Mouse (Mus musculus): ENCODE measurements at regions not wholly inside any gene's neighbourhood (a gene's known extent, or its start where the extent isn't known, plus 50 kb on each side); places are given as distances from the start of the nearest gene placed in this dataset.
"Not testable (repeated sequence)": the region's sequence is repeated elsewhere in the genome, so short reads cannot be mapped to it uniquely, and the experiment has no call there.

DNA sequence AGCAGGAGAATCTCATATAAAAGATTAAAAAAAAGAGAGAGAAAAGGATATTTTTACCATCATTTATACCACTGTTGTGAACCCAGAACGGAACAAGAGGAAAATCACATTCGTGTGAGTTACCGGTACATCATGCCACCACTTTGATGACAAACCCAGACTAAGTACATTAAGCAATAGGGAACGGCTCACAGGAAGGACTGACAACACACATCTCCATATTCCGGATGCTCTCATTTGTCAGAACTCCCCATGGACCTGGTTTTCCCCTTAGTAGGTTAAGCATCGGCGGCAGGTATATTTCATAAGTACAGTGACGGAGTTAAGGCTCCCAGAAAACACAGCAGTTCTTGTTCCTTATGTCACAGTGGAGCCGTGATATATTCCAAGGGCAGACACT is 170.8 kb upstream of the Mon1b start:
- ATAC-seq (replicated peaks; ENCODE audit: low FRiP score, low TSS enrichment, poor library complexity, severe bottlenecking) = no peak

DNA sequence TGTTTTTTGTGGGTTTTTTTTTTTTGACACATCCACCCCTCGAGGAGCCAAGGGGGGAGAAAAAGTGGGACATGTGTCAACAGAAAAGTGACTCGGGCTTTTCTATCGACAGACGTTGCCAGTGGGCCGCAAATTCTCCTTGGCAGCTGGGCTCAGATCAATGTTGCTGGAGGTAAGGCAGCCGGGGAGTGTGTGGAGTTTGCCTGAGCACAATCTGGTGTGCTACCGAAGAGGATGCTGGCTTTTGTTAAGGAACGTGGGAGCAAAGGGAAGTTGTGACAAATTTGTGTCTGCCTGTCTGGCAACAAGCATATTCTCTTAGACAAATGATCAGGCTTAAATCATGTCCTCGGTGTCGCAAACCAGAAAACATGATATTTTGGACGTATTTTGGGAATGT is 170.2 kb upstream of the Mon1b start:
- ATAC-seq (replicated peaks; ENCODE audit: low FRiP score, low TSS enrichment, poor library complexity, severe bottlenecking) = no peak

DNA sequence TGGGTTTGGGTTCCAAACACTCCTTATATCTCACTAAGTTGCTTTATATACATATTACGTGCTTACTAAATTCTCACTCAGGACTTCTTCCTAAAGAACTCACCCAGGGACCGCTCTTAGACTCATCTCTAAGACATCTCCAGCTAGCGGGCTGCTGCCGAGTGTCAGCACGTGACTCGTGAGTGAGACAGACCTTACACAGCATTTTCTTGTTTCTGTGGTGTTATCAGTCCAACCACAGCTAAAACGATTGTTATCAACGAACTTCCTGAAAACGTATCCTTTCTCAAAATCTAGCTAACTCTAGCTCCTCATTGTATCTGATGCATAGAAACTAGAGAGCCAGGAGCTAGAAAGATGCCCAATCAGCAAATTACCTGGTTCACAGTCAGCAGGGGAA is 168.7 kb upstream of the Mon1b start:
- ATAC-seq (replicated peaks; ENCODE audit: low FRiP score, low TSS enrichment, poor library complexity, severe bottlenecking) = no peak

DNA sequence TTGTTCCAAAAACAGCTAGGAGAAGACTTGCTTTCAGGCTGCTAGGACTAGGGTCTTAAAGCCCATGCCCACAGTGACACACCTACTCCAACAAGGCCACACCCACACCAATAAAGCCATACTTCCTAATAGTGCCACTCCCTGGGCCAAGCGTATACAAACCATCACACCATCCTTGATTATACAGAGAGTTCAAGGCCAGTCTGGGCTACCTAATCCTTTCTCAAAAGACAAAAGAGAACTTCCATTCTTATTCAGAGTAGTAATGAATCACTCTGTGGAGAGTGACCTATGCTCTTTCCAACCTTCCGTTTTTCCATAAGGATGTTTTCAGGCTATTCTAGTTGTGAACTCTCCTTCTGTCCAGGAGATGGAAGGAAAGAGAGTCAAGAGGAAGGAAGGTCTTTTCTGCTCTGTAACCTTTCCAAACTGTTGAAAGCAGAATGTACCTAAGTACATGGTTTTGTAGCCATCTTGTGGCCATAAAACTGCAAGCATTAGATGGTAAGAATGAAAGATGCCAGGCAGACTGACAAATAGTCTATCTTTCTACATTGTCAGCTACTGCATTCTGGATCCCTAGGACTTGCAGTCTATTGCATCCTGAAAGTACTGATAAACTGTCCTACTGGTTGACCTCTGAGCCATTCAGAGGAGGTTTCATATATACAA is 145.8 kb upstream of the Mon1b start:
- ATAC-seq (replicated peaks; ENCODE audit: low FRiP score, low TSS enrichment, poor library complexity, severe bottlenecking) = no peak

- ATAC-seq (replicated peaks; ENCODE audit: low FRiP score, low TSS enrichment, poor library complexity, severe bottlenecking) = no peak
Observed at GRCm38 (mm10) chr8:113490891-113491290, 144.5 kb upstream of the Mon1b start.

GRCm38 (mm10) chr8:113496896-113497295 is 138.5 kb upstream of the Mon1b start:
- no peak for ATAC-seq (replicated peaks; ENCODE audit: low FRiP score, low TSS enrichment, poor library complexity, severe bottlenecking)

DNA sequence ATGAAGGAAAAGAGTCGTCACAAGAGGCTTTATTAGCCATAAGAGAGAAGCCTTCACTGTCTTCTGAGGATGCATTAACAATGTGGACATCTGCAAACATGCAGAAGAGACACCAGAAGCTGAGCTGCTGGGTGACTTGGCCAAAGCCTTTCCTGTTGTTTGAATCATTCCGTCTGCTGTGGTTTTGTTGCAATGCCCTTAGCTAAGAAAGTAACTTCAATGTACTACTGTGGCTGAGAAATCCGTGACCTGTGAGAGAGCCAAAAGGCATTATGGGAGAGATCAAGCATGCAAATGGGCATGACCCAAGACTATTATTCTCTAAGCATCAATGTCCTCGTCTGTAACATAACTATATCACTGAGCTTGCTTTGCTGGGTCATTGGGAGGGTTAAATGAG is 132.7 kb upstream of the Mon1b start:
- no peak for ATAC-seq (replicated peaks; ENCODE audit: low FRiP score, low TSS enrichment, poor library complexity, severe bottlenecking)

- ATAC-seq (replicated peaks; ENCODE audit: low FRiP score, low TSS enrichment, poor library complexity, severe bottlenecking) = no peak
Observed at GRCm38 (mm10) chr8:113512856-113513255, 122.5 kb upstream of the Mon1b start.

DNA sequence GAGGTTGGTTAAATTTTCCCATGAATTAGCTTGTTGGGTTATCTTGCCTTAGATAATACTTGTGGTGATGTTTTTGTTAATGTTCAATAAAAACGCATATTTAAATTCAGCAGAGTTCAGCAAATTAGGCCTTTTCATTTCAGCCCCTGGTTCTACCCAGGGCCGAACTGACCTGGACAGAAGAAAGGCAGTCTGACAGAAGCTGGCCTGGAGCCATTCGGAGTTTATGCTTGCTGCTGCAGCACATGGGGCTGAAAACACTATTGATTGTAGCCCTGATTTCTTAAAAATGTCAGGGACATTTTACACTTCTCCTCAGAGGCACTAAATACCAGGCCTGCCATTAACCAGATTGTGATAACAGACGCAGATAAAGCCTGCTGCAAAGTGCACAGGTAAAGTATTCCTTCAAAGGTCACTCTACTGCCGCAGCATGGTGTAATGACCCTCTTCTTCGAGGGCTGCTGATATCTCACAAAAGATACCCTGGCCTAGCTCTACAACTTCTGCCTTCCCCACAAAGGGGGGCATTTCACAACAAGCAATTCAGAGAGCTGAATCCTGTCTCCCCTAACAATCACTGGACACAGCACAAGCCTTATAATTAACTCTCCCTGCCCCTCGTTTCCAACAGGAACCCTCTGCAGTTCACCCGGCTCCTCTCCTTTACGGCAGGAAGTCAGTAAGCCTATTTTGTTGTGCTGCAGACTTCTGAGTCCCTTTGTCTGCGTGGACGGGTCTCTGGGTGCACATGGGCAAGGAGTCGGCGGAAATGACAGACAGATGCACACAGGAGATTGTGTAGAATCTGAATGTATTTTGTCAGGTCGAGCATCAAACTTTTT is 121.3 kb upstream of the Mon1b start:
- no peak for ATAC-seq (replicated peaks; ENCODE audit: low FRiP score, low TSS enrichment, poor library complexity, severe bottlenecking)

DNA sequence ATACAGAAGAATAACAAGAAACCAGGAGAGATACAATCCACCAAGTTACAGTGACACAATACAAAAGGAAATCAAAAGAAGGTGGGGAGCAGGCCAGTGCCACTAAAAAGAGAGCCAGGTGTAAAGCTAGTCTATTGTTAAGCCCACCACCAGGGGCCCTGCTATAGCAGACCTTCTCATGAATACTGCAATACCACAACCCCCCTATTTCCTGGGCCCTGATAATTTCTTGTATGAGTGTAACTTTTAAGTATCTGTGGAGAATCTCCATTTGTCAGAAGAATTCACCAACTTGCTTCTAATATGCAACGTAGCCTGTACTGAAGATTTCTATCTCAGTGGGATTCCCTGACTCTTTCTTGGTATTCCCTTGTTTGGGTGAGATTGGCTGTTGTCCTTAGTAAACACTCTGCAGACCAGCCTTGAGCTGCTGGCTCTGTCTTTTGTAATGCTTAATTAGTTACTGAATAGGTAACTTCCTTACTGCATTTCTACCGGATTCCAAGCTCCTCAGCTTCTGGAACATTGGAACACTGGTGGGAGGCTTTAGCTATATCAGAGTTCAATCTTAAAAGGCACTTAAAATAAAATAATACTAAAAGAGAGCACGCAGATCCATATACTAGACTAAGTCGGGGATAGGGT is 120.5 kb upstream of the Mon1b start:
- ATAC-seq (replicated peaks; ENCODE audit: low FRiP score, low TSS enrichment, poor library complexity, severe bottlenecking) = not testable (repeated sequence)

DNA sequence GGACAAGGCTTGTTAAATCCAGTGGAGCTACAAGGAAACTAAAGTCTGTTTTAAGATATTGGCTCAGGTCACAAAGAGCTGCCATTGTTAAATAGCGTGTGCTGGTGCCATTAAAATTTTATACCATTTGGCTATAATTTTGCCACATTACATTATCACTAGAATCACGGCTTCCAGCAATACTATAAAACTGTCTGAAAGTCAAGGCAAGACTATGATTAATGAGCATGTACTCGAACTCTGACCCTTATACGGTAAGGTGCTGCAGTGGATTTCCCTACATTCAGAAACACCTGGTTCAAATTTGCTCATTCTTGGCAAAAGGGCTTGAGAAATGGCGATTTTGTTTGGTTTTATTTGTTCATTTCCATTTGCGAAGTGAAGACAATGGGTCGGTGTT is 119.2 kb upstream of the Mon1b start:
- no peak for ATAC-seq (replicated peaks; ENCODE audit: low FRiP score, low TSS enrichment, poor library complexity, severe bottlenecking)

GRCm38 (mm10) chr8:113517912-113518311 is 117.5 kb upstream of the Mon1b start:
- no peak for ATAC-seq (replicated peaks; ENCODE audit: low FRiP score, low TSS enrichment, poor library complexity, severe bottlenecking)

DNA sequence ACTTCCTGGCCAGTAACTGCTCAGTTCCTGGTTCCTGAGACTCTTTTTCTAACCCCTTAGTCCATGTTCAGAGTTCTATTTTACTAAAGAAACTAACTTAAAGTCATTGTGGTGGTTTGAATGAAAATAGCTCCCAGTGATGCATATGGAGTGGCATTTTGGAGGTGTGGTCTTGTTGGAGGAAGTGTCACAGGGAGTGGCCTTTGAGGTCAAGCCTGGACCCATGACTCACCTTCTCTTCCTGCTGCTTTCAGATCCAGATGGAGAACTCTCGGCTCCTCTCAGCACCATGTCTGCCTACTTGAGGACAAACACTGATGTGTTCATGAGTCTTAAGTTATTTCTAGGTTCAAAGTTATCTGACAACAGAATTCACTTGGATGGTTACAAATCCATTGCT is 111.8 kb upstream of the Mon1b start:
- ATAC-seq (replicated peaks; ENCODE audit: low FRiP score, low TSS enrichment, poor library complexity, severe bottlenecking) = no peak

DNA sequence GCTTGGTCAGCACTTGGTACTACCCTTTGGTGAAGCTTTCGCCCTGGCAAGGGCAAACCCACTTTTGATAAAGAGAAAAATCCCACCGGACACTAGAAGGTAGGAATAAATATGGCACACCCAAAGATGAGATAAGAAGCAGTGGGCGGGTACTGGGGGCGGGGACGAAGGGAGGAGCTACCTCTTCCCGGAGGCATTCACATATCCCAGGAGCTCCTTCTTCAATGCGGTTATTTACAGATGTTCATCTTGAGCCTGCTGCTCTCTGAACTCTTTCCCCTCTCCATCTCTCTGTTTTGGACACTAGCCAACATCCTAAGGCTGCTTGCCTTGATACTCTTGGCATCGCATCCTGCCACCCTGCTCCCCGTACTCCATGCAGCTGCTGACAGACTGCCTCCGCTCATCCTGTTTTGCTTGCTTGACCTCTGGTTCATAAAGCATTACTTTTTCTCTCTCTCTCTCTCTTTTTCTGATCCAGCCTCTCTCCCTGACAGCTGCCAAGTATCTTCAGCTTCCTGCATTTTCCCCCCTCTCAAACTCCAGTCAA is 104.2 kb upstream of the Mon1b start:
- no peak for ATAC-seq (replicated peaks; ENCODE audit: low FRiP score, low TSS enrichment, poor library complexity, severe bottlenecking)

GRCm38 (mm10) chr8:113532881-113533280 is 102.5 kb upstream of the Mon1b start:
- no peak for ATAC-seq (replicated peaks; ENCODE audit: low FRiP score, low TSS enrichment, poor library complexity, severe bottlenecking)

DNA sequence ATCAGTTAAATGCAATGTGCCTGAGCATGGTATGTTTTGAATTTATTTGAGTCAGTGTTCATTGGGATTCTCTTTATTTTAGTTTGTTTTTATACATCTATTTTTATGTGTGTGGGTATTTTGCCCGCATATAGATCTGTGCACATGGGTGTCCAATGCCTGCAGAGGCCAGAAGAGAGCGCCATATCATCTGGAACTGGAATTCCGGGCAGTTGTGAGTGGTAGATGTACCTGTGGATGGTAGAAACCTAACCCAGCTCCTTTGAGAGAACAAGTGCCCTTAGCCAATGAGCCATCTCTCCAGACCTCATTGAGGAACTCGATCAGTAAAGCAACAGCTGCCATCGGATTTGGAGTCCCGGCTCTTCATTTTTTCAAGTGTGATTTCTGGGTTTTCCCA is 94.0 kb upstream of the Mon1b start:
- no peak for ATAC-seq (replicated peaks; ENCODE audit: low FRiP score, low TSS enrichment, poor library complexity, severe bottlenecking)

DNA sequence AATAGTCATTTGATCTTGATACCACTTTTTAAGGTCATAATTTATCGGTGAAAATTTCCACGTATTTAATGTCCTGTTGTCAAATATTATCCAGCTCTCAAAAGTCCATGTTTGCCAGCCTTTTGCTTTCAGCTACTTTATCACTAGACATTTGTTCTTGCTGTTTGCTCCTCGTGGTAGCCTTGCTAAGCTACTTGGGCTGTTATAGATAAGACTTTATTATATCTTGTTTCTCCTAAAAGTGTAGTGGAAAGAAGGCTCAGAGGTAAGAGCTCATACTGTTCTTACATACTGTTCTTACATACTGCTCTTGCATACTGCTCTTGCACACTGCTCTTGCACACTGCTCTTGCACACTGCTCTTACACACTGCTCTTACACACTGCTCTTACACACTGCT is 93.3 kb upstream of the Mon1b start:
- ATAC-seq (replicated peaks; ENCODE audit: low FRiP score, low TSS enrichment, poor library complexity, severe bottlenecking) = no peak

DNA sequence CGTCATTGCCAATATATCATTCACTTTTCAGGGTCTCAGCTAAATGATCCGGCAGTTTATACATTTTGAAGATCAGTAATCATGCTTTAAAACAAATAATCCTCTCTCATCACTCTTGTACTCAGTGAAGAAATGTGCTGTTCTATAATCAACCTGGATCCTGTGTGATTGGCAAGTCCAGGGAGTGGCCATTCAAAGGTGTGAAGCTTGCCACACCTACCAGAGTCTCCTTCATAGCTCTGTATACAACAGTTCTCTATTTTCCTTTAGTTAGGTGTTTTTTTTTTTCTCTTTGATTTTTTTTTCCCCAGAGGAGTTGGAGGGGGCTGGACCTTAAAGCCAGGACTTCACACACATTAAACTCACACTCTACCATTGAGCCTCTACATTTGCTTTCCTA is 92.7 kb upstream of the Mon1b start:
- no peak for ATAC-seq (replicated peaks; ENCODE audit: low FRiP score, low TSS enrichment, poor library complexity, severe bottlenecking)

DNA sequence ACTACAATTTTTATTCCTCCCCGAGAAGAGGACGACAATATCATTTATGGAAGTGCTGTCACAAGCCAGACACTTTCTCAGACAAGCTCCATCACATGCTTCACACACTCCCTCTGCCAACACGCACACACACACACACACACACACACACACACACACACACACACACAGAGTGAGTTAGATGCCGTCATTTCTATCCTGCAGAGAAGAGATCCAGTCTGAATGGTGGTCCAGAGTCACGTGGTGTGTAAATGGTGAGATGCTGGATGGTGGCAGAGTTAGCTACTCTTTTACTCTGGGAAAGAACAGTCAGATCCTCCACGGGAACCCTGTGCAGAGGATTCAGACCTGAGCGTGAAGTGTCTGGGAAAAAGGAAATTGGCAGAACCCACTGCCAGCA is 86.2 kb upstream of the Mon1b start:
- ATAC-seq (replicated peaks; ENCODE audit: low FRiP score, low TSS enrichment, poor library complexity, severe bottlenecking) = no peak

DNA sequence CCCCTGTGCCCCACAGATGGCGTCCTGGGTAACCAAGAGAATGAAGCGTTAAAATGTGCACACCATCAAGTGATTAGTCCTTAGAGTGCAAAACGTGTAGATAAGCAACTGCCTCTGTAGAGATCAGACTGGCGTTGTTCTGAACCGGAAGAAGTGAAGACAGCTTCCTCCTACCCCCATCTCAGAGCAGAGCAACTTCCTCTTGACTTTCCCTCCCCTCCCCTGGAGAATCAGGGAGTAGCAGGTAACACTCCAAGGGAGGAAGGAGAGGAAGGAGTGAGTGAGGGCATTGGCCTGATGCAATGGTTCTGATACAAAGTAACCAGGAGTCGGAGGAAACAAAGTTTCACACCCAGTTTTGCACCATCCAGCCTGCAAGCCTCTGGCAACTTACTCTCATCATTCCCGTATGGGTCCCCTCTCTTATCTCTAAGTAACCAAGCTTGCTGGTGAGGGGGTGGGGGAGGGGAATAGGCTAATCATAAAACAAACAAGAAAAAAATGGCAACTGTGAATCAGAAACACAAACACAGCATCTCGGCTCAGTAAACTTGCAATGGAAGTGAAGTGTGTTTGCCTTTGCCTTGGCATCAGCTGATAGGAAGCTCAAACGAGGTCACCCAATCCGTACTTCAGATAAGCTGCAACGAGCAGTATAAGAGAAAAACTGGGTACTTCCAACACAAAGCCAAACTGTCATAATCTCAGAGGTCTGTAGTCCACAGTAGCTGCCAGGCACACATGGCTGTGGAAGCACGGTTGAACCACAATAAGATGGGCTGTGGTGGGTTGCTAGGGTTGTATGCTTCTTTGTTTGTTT is 83.7 kb upstream of the Mon1b start:
- ATAC-seq (replicated peaks; ENCODE audit: low FRiP score, low TSS enrichment, poor library complexity, severe bottlenecking) = no peak
